Mouse (Mus musculus) E14TG2a.4 (cell line): ENCODE results near the gene Chd1.
"Not testable (repeated sequence)": the region's sequence is repeated elsewhere in the genome, so short reads cannot be mapped to it uniquely, and the experiment has no call there.

Experiments used
- H3K27me3 ChIP-seq: 2 replicates; pipeline ENCODE4 v1.6.1; 2014; ENCODE audit warnings: low read length, control low read depth; ENCODE audit not compliant: insufficient read depth
- H3K36me3 ChIP-seq: 2 replicates; pipeline ENCODE4 v1.6.1; 2014; ENCODE audit warnings: low read length, control low read depth; ENCODE audit not compliant: insufficient read depth
- H3K4me1 ChIP-seq: replicated peaks from 2 replicates; pipeline ENCODE4 v1.6.1; 2014; ENCODE audit warnings: low read depth, low read length, control low read depth
- H3K4me3 ChIP-seq: replicated peaks from 2 replicates; pipeline ENCODE4 v1.5.1; 2014; ENCODE audit warnings: mild to moderate bottlenecking, low read length
- H3K9me3 ChIP-seq: 2 replicates; pipeline ENCODE4 v1.6.1; 2014; ENCODE audit warnings: low read length, control low read depth
- CTCF ChIP-seq: conservative IDR thresholded peaks from 2 replicates; pipeline ENCODE4 v1.5.1; 2014; ENCODE audit warnings: low read length
- NANOG ChIP-seq: IDR thresholded peaks from 2 replicates; pipeline ENCODE4 v1.6.1; 2014; ENCODE audit warnings: borderline replicate concordance, low read length, mixed read lengths
- POU5F1 ChIP-seq: IDR thresholded peaks from 2 replicates; pipeline ENCODE4 v1.6.1; 2014; ENCODE audit warnings: low read length, borderline replicate concordance

The Chd1 gene

GRCm38 (mm10) chr17:15723291-15723690 lies 18.5 kb downstream of the Chd1 start:
- Histone ChIP-seq H3K36me3 (peaks cover 55% of the 10 kb centered on the region), H3K4me1 (peaks cover 10% of the 10 kb centered on the region; the same call in 1 of the 2 replicates), H3K27me3 (no peaks in the 10 kb centered on the region), H3K9me3 (no peaks in the 10 kb centered on the region), H3K4me3 (no peak overlapping the region)
- no peak for TF ChIP-seq NANOG
- no peak for TF ChIP-seq CTCF
- TF ChIP-seq POU5F1: no peak

DNA sequence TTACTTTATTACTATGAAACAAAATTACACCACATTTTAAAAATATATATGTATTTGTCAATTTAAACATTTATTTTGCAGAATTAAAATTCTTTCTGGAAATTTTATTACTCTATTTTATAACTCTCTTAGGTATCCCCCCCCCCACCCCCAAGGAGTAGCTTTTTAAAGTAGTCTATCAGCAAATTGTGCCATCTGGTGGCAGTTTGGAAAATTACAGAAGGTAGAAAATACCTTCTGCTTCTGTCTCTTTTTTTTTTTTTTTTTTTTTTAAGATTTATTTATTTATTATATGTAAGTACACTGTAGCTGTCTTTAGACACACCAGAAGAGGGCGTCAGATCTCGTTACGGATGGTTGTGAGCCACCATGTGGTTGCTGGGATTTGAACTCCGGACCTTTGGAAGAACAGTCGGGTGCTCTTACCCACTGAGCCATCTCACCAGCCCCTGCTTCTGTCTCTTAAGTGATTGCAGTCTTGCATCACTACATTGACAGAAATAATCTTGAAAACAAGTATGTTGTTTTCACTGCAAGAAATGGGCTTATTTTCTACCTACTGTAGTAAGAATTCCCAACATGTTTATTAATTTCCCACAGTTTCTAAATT lies 19.2 kb downstream of the Chd1 start:
- H3K9me3 ChIP-seq, H3K27me3 ChIP-seq, H3K4me1 ChIP-seq, H3K4me3 ChIP-seq: not testable (repeated sequence)
- peaks cover 53% of the 10 kb centered on the region for H3K36me3 ChIP-seq

- H3K4me1 ChIP-seq: peaks cover 2% of the 10 kb centered on the region; the same call in 1 of the 2 replicates
- H3K4me3 ChIP-seq: no peak overlapping the region
- no peak for TF ChIP-seq NANOG
- no peak for TF ChIP-seq CTCF
- no peak for TF ChIP-seq POU5F1
- H3K9me3 ChIP-seq: no peaks in the 10 kb centered on the region
- no peaks in the 10 kb centered on the region for H3K27me3 ChIP-seq
- peaks cover 85% of the 10 kb centered on the region for H3K36me3 ChIP-seq
Measured at GRCm38 (mm10) chr17:15731706-15732105, 26.9 kb downstream of the Chd1 start.

GRCm38 (mm10) chr17:15737346-15737917 lies 32.7 kb downstream of the Chd1 start:
- Histone ChIP-seq H3K27me3 (no peaks in the 10 kb centered on the region), H3K4me3 (no peak overlapping the region), H3K9me3 (no peaks in the 10 kb centered on the region), H3K36me3 (peaks cover 72% of the 10 kb centered on the region), H3K4me1 (no peaks in the 10 kb centered on the region)
- TF ChIP-seq CTCF: no peak
- no peak for TF ChIP-seq NANOG
- TF ChIP-seq POU5F1: no peak

GRCm38 (mm10) chr17:15741836-15742235 lies 37.1 kb downstream of the Chd1 start:
- Histone ChIP-seq H3K36me3 (peaks cover 65% of the 10 kb centered on the region), H3K27me3 (no peaks in the 10 kb centered on the region), H3K4me1 (peaks cover 23% of the 10 kb centered on the region), H3K4me3 (no peak overlapping the region), H3K9me3 (no peaks in the 10 kb centered on the region)
- TF ChIP-seq CTCF (no peak), NANOG (no peak), POU5F1 (no peak)

DNA sequence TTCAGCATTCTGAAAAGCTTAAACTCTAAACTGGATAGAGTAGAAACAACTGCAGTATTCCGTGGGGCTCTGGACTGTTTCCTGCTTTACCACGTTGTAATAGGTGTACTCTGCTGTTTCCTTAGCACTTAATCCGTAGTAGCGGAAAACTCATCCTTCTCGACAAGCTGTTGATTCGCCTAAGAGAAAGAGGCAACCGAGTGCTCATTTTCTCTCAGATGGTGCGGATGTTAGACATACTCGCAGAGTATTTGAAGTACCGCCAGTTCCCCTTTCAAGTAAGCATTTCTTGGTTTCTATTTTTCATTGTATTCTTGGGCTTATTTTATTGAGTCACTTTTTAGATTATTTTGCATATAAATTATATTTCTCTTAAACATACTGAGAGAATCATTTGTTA lies 38.2 kb downstream of the Chd1 start:
- Histone ChIP-seq H3K36me3 (peaks cover 64% of the 10 kb centered on the region), H3K4me3 (no peak overlapping the region)
- TF ChIP-seq POU5F1: no peak

DNA sequence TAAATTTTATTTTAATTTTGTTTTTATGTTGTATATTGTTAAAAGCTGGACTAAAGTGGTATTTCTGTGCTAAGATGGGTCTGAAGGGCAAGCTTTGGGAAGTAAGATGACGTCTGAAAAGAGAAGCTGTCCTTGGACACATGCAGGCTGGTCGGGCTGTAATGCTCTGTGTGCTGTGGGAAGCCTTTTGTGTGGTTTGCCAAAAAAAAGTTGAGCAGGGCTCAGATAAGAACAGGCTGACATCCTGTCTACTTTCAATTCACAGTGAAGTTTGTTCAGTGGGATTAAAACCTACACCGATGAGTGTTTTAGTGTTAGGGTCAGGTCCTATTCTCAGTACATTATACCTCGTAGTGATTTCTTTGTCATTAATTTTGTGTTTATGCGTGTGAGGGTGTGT lies 38.6 kb downstream of the Chd1 start:
- Histone ChIP-seq H3K4me1 (peaks cover 38% of the 10 kb centered on the region), H3K27me3 (no peaks in the 10 kb centered on the region), H3K4me3 (no peak overlapping the region), H3K9me3 (no peaks in the 10 kb centered on the region), H3K36me3 (peaks cover 64% of the 10 kb centered on the region)
- TF ChIP-seq CTCF: no peak
- TF ChIP-seq NANOG: no peak
- TF ChIP-seq POU5F1: no peak

More for the DNA sequence above, 38.2 kb downstream of the Chd1 start:
- Histone ChIP-seq H3K27me3 (no peaks in the 10 kb centered on the region), H3K4me1 (peaks cover 34% of the 10 kb centered on the region), H3K9me3 (no peaks in the 10 kb centered on the region)

- Histone ChIP-seq H3K9me3 (no peaks in the 10 kb centered on the region), H3K4me3 (peak overlapping the region; percentile 27; the same call in 1 of the 2 replicates), H3K36me3 (peaks cover 70% of the 10 kb centered on the region), H3K4me1 (peaks cover 53% of the 10 kb centered on the region), H3K27me3 (no peaks in the 10 kb centered on the region)
- 0 out of 2 replicates have a peak, but pooled peaks have one; percentile 31 for TF ChIP-seq NANOG
- TF ChIP-seq CTCF: no peak
- no peak for TF ChIP-seq POU5F1
Measured at GRCm38 (mm10) chr17:15746696-15747095, 41.9 kb downstream of the Chd1 start.

DNA sequence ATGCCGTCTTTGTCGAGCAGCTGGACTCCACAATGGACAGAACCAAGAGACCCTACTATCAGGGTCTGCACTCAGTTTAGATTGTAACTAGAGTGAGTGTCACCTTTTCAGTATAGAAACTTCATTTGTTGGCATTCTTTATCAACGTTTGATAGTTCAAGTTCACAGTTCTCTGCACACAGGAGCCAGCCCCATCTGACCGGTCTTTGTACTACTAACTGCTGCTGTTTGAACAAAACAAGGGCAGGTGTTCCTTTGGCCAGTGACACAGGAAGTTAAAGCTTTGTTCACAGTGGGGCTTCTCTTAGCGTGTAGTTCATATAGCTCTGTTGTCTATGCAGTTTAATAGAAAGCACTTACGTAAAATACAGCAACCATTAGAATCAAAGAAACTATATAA lies 43.3 kb downstream of the Chd1 start:
- Histone ChIP-seq H3K4me3 (no peak overlapping the region), H3K27me3 (no peaks in the 10 kb centered on the region), H3K36me3 (peaks cover 72% of the 10 kb centered on the region), H3K9me3 (no peaks in the 10 kb centered on the region), H3K4me1 (peaks cover 53% of the 10 kb centered on the region)
- TF ChIP-seq CTCF (no peak), NANOG (peak; percentile 70; the same call in 1 of the 2 replicates), POU5F1 (no peak)

- H3K36me3 ChIP-seq: peaks cover 81% of the 10 kb centered on the region
- H3K27me3 ChIP-seq: not testable (repeated sequence)
Measured at GRCm38 (mm10) chr17:15751264-15751663, 46.5 kb downstream of the Chd1 start.

More at GRCm38 (mm10) chr17:15751264-15751663, 46.5 kb downstream of the Chd1 start:
- H3K4me3 ChIP-seq, H3K9me3 ChIP-seq: not testable (repeated sequence)
- H3K4me1 ChIP-seq: peaks cover 36% of the 10 kb centered on the region
